Mouse (Mus musculus): Measurements from ENCODE around the gene Cfhr2.
"Not testable (repeated sequence)": the region's sequence is repeated elsewhere in the genome, so short reads cannot be mapped to it uniquely, and the experiment has no call there.

Gene Cfhr2

DNA sequence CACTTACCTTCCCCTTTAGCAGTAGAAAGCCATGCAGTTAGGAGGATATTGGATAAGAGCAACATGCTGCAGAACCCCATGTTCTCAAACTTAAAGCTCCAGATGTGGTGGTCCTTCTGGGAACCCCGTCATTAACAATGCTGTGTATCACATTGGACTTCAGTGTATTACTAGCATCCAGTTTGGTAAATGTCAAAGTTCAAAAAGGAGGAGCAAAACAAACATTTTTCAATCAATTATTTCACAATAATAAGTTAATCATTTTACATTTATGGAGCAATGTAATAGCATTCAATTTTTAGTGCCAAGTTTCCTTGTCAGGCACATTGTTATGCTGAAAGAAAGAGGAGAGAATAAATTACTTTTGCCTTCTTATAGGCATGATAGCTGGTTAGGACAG is at the start of gene Cfhr2:
TSS of gene Cfhr2 (minus strand) at position 155 of the 400 bp plus-strand sequence.
- DNase-seq (ENCODE audit: low read depth), result no peak

DNA sequence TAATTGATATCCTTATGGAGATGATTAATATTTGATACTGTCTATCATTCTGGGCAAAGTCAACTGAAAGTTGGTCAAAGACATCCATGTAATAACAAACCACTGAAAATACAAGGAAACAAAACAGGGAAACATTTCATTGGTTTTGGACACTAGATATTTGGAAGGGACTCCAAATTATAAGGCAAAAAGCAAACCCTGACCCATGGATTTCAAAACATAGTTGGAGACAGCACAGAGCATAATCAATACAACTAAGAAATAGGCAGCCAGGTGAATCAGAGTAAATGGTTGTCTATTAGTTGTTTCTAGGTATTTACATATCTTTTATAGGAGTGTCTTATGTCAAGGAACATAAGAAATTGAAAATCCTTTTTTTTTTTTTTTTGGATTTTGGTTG is 5.2 kb upstream of the Cfhr2 start:
- no peak for DNase-seq (ENCODE audit: low read depth)

DNA sequence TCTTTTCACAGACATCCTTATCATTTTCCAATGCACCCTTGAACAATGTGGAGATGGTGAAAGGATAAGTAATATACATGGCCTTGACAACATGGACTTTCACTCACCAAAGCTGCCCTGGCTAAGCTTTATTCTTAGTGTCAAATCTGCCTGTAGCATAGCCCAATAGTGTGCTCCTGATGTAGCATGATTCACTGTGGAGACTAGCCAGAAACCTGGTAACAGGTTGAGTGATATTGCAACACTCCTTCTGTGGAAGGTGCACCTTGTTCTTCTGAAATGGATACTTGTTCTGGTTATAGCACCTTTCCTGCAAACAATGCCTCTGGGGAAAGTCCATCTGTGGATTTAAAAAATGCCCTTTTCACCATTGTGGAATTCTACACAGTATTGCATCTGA is 1.7 kb upstream of the Cfhr2 start:
- no peak for DNase-seq (ENCODE audit: low read depth)

DNA sequence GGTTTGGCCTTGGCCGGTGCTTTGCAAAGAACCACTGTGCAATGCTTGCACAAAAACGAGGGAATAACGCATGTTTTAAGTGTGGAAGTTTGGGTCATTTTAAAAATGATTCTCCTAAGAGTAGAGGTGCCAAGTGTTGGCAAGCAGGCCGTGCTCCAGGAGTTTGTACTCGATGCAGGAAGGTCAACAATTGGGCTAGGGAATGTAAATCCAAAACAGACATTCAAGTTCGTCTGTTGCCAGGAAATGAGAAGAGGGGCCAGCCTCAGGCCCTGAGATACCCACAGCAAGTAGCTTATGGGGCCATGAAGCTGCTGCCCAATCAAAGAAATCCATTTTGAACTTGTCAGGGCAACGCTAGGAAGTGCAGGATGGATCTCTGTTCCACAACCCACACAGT is 18.8 kb downstream of the Cfhr2 start:
- DNase-seq (ENCODE audit: low read depth), result no peak

DNA sequence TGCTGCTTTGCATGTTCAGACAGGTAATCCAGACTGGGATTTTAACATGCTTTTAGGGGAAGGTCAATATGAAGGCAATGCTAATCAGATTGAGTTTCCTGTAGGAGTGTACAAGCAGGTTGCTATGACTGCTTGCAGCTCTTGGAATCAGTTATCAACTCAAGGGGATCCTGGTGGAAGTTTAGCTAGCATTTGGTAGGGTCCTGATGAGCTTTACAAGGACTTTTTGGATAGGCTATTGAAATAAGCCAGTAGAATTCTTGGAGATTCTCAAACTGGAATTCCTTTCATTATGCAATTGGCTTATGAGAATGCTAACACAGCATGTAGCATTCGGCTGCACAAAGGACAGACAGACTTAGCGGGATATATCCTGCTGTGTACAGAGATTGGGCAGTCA is 19.2 kb downstream of the Cfhr2 start:
- DNase-seq (ENCODE audit: low read depth), result no peak

DNA sequence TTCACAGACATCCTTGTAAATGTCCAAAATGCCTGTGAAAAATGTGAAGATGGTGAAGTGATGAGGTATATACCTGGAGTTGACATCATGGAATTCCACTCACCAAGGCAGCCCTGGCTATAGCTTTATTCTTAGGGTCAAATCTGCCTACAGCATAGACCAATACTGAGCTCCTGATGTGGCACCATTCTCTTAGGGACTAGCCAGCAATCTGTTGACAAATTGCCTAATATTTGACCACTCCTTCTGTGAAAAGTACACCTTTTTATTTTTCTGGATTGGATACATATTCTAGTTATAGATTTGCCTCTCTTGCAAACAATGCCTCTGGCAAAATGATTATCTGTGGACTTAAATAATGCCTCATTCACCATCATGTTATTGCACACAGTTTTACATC is 49.9 kb downstream of the Cfhr2 start:
- DNase-seq (ENCODE audit: low read depth), result no peak

DNA sequence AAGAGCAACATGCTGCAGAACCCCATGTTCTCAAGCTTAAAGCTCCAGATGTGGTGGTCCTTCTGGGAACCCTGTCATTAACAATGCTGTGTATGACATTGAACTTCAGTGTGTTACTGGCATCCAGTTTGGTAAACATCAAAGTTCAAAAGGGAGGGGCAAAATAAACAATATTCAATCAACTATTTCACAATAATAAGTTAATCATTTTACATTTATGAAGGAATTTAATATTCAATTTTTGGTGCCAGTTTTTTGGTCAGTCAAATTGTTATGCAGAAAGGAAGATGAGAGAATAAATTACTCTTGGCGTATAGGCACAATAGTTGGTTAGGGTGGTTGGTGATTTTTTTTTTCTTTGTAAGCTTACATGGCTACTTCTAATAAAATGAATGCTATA is 77.4 kb downstream of the Cfhr2 start, which contains the start of gene Gm4788:
TSS of gene Gm4788 (minus strand) at position 101 of the 400 bp plus-strand sequence.
- DNase-seq (ENCODE audit: low read depth), result no peak

DNA sequence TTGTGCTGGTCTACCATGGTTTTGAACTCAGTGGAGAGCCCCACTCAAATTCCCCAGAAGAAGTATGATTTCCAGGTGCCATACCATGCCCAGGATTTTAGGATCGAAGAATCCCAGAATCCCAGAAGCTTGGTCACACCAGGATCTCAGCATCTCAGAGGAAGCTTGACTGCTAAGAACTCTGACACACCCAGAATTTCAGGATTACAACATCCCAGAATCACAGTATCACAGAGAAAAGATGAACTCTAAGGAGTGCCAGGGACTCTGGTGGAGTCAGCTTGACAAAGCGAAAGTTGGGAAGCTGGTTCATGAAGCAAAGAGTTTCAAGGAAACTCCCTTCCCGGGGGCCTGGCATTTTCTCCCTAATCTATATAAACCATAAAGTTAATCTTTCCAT is 88.6 kb downstream of the Cfhr2 start:
- not testable (repeated sequence) for DNase-seq (ENCODE audit: low read depth)
